Mouse (Mus musculus) urinary bladder, postnatal 10 days (tissue): ENCODE measurements around the gene Klrb1f.
"Not testable (repeated sequence)": the region's sequence is repeated elsewhere in the genome, so short reads cannot be mapped to it uniquely, and the experiment has no call there.

Experiments
- DNase-seq: peaks from one replicate; pipeline ENCODE4 v3.0.0; 2022; ENCODE audit warnings: low spot score

The Klrb1f gene

DNA sequence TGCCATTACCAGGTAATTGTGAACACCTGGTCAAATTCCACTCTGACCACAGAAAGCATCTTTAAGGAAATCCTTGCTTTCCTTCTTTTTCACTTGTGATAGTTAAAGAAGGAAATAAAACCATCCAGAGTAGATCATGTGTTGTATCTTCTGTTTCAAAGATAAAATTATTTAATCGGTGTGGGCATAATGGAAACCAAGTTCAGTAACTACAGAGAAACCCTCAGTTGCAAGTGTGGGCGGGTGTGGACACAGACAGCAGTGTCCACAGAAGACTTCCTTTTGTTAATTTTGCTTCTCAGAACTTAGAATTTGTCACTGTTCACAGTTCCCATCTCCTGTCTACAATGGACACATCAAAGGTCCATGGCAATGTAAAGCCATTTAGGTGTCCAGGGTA is at the start of gene Klrb1f:
TSS of gene Klrb1f (plus strand) at position 301 of the 400 bp plus-strand sequence.
- no peak for DNase-seq

DNA sequence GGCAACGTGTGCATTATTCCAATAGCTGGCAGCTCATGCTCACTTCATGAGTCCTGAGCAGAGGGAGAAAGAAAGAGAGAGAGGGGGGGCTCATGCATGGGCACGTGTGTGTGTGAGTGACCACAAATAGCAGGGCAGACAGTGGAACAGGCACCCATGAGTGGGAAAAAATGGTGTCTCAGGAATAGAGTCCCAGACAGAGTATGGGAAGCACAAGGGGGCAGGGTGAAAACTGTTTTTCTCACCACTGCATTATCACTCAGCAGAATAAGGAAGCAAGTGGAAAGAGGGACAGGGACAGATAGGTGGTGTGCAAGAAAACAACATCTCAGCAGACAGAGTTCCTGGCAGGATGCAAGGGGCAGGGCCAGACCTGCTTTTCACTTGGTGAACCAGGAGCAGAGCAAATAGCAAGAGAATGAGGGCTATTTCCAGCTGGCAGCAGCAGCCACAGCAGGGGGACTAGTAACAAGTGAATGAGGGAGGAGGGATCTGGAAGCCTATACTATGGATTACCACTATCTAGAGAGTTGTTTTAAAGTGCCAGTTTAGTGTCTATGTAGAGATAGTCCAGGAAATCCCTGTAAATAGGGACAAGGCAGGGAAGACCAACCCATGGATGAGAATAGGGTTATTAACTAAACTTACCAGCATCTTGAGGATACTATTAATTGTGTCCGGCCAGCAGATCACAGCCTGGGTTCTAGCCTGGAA is 49.5 kb upstream of the Klrb1f start:
- DNase-seq: no peak

DNA sequence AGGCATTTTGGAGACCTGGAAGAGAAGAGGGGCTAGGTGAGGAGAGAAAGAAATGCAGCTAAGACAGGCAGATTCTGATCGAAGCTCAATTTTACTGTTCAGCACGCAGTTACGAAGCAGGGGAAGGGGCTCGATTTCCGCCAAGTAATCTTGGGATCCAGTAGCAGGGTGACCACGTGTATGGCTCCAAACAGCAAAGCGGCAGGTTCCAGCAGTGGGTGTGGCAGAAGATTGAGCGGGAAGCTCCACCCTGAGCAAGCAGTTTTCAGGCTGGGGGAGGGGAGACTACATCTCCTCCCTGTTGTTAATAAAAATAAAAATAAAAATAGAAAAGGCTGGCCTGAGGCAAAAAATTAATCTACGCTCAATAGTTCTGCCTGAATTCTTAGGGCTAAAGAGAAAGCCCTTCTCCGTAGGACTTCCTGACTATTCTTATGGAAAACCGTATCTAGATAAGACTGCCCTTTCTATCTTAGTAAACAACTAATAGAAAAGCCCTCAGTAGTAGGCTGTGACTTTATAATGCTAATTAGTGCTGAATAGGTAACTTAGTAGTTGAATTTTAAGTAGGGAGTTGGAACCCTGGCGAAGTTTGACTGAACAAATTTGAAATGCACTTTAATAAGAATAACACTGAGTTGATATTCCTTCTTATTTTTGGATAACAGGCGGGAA is 48.8 kb upstream of the Klrb1f start:
- no peak for DNase-seq

DNA sequence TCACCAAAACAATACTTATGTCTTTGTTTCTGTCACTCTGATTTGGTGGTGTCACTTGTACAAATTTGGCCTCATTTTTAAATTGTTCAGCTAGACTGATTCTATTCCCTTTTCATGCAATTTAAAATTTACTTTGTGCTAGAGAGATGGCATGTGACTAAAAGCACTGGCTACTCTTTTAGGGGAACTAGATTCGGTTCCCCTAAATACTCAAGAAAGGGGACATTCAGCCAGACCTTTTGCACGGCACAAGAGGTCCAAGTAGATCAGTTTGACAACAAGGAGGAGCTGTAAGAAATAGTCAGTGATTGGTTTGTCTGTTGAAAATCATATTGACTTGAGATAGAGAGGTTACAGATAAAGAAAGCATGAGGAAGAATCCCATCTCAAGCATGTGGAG is 44.3 kb upstream of the Klrb1f start:
- no peak for DNase-seq

DNA sequence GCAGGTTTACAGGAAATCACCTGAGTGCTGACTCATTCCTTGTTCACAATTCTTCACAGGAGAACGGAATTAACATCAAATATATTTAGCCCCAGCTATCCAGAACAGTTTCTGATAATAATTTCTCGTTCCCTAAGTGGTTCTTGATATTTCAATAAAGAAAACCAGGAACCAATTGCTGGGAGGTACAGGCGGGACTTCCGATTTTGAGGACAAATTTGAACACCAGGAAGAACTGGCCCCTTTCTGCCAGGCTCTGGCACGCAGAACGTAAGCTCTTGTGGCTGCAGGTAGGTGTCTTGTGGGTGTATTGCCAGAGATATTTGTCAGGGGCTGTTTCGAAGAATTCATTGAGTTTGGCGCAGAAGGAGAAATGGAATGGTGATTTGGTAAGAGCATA is 37.1 kb upstream of the Klrb1f start:
- DNase-seq: no peak

DNA sequence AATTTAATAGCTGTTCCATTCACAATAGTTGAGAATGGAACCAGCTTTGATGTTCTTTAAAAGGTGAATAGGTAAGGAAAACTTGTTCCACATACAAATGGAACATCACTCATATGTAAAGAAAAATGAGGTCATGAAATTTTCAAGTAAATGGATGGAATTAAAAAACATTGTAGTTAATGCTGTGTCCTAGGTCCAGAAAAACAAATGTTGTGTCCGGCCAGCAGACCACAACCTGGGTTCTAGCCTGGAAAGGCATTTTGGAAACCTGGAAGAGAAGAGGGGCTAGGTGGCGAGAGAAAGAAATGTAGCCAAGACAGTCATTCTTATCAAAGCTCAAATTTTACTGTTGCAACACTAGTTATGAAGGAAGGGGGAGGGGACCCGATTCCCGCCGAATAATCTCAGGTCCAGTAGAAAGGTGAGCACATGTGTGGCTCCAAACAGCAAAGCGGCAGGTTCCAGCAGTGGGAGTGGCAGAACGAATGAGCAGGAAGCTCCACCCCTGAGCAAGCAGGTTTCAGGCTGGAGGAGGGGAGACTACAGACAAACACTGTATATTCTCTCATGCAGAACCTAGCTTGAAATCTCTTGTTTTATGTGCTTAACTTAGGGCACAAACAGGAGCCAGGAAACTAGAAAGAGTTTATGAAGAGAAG is 35.7 kb upstream of the Klrb1f start:
- not testable (repeated sequence) for DNase-seq

DNA sequence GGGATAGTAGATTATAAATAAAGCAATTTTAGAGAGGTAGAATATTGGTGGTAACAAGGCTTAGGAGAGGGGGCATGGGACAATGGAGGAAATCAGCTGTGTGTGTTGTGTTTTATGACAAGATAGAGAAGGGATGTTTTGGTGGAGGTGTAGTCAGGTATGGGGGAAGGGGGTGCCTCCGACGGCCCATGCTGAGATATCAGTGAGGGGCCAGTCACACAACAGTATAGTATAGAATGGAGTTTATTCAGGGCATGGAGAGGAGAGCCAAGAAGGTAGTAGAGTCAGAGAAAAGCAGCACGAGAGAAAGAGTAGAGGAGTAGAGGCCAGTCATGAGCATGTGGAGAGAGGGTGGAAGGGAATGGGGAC is 35.2 kb upstream of the Klrb1f start:
- no peak for DNase-seq

DNA sequence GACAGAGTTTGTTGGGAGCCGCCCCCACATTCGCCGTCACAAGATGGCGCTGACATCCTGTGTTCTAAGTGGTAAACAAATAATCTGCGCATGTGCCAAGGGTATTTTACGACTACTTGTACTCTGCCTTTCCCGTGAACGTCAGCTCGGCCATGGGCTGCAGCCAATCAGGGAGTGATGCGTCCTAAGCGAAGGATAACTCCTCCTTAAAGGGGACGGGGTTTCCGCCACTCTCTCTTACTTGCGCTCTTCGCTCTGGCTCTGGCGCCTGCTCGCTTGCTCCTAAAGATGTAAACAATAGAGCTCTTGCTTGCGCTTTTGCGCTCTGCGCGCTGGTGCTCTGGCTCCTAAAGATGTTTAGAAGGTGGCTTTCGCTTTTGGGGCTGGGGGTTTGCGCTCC is 33.7 kb upstream of the Klrb1f start:
- DNase-seq: not testable (repeated sequence)

DNA sequence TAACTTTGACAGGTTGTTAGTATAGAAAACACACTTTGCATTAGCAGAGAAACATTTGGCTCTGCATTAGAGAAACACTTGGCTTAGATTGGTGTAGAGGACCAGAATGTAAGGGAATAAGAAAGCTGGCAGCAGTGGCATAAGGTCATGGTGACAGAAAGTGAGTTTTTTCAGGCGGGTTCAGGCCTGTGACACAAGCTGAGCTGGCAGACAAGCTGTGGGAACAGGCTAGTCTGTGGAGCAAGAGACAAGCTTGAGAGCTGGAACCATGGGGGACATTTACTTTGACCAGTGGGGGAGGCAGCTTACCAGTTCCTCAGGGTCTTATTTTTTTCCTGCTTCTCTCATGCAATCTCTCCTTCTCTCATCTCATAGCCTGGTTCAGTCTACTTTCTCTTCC is 32.7 kb upstream of the Klrb1f start:
- no peak for DNase-seq

DNA sequence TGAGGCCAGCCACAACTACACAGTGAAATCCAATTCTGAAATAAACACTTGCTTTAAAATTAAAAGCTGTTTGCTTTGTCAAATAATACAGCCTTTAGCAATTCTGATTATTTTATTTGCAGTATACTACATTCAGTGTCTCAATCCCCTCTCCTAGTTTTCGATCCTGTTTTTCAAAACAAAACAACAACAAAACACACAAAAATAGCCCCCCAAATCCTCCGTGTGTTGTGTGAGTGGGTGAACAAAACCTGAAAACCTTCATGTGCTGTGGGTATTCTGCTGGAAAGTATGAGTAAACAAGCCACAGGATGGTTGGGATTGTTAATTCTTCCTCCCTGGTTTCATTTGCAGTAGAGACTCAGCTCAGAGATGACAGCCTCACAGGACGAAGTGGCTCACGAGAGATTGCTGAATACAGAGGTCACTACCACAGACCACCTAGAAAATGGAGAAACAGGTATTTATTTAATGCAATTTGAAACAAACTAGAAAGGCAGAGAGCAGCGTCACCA is 31.9 kb upstream of the Klrb1f start:
- no peak for DNase-seq

DNA sequence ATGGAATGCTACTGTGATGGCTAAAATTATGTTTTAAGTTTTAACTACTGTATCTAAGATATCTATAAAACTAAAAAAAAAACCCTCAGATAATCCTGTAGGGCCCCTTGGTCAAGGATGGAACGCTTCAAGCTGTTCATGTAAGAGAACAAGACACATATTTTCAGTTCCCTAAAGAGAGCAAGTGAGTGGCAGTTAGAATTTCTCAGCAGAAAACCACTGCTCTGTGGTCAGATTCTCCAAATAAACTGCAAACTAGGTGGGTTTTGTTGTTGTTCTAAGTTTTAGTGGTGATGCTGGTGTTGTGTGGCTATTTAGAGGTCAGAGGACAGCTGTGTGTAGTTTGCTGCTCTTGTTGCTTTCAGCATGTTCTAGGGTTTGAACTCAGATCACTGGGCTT is 31.3 kb upstream of the Klrb1f start:
- DNase-seq: no peak

DNA sequence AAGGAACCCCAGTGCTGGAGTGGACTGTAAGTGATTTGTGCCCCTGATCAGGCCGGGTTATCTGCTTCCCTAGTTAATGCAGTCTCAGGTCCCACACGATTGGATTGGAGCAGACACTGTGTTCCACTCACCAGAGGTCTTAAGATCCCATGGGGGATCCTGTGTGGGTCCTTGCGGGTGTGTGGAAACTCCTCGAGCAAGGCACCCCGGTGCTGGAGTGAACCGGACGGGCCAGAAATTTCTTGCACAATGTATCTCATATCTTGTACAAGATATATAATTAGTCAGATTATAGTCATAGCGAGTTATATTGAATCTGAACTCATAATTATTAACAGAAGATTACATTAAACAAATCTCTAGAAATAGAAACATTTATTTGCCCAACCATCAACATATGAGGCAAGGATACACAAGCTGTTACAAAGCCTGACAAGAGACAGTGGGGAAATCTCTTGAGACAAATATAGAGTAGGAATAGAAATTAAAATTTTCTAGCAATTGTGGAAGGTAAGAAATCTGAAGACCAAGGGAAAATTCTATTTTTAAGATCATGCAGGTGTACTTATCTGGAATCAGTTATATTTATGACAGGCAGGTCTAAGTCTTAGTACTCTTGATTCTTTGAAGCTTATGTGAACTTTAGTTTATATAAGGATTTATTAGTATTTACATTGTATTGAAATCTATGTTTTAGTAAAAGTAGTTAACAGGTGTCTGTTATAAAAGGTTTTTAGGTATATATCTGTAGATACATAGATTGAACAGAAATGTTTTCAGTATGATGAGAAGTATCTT is 18.1 kb upstream of the Klrb1f start:
- DNase-seq: no peak

DNA sequence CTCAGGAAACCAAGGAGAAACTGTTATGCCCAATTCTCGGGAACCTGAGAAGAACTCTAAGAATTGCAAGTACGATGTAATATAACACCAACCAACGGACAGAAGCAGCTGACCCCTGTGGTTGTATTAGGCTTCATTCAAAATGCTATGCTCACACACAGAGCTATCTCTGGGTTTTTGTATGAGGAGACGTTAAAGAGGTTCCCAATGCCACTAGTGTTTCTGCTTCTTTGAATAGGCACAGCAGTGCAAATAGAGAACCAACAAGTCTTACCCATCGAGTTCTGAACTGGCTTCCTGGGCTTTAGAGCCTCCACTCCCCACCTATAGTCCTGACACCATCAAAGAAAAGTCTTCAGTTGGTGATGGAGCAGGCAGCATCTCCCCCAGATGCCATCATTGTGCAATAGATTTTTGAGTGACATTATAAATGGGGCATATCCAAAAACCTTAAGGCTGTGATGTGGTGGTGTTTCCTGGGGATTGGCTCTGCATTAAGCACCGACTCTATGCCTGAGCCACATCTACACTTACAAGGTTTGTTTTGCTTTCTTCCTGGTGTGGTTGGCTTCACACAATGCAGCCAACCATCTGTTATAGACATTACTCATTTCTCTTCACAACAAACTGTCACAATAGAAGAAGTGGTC is 15.4 kb upstream of the Klrb1f start:
- DNase-seq: no peak

DNA sequence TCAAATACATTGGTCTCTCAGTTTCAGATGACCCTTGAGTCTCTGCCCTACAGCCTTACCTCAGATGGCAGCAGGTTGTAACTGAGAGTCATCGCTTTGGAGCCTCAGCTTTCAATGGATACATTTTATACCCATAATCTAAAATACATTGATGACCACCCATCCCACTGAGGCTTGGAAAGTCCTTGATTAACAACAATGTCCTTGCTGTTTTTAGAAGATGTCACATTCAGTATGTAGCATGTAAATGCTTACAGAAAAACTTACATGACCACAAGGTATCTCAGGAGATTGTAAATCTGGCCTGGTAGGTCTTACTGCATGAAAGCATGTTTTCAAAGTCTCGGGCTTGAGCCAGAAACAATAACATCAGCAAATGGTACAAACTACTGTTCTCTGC is 14.7 kb upstream of the Klrb1f start:
- DNase-seq: no peak

DNA sequence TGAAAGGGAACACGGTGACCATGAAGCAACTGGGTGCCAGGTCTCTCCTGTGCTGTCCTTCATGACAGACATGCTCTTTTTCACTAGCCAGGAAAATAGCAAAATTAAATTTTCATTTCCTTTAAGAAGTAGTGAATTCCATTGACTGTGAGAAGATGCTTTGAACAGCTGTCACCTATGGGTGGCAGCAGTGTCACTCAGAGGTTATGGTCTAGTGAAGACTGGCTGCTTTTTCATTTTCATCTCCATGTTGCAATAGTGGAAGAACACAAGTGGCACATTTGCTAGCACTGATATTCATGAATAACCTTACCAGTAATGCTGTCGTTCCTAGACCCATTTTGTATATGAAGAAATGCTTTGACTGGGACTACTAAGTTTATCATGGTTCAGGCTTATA is 12.3 kb upstream of the Klrb1f start:
- DNase-seq: no peak

DNA sequence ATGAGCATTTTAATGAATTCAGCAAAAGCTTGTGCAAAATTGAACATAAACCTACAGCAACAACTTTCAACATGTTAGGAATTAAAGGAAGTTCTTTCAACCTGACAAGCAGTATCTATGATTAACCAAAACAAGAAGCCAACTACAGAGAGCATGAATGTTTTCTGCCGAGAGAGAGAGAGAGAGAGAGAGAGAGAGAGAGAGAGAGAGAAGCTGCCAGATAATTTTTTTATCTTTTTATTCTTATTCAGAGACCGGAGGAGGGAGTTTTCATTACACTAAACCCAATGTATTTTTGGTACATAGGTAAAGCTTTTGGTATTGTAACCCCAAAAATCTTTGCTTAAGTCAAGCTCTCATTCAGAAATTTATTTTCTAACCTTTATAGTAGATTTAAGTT is 10.7 kb upstream of the Klrb1f start:
- DNase-seq: no peak

DNA sequence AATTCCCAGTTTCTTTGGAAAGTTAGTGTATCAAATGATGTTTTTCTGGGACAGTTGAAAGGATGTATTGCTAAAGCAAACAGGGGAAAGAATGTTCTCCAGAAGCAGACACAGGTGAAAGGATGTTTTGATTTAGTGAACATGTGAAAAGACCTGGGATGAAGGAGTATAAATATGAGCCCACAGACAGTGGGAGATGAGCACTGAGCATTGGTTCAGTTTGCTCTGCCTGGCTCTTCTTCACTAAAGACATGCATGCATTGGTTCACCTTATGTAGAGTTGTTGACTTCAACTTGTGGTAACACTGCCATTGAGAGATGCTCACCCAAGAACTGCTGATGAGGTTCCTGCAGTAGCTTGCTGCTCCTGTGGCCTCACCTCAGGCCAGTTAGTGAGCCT is 9.4 kb upstream of the Klrb1f start:
- no peak for DNase-seq

DNA sequence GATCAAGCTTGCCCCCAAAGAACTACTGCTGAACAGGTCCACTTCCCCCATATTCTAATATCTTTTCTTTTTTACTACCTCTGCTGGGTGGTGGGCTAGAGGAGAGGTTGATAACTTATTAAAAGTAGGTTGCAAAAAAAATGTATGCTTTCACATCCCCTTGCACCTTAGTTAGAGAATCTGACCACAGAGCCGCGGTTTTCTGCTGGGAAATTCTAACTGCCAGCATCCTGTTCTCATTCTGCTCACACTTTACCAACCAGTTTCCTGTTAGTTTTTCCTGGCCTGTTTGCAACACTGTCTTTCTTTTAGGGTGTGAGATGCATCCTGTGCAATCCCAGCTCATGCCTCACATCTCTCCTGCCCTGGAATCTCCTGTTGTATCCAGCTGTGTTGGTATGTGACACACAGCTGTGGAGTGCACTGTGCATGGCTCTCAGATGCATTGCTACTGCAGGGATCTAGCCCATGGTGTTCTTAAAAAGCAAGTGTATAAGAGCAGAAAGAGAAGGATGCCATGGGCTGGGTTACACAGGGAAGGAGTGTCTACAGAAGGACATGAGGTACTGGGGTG is 8.7 kb upstream of the Klrb1f start:
- DNase-seq: no peak

DNA sequence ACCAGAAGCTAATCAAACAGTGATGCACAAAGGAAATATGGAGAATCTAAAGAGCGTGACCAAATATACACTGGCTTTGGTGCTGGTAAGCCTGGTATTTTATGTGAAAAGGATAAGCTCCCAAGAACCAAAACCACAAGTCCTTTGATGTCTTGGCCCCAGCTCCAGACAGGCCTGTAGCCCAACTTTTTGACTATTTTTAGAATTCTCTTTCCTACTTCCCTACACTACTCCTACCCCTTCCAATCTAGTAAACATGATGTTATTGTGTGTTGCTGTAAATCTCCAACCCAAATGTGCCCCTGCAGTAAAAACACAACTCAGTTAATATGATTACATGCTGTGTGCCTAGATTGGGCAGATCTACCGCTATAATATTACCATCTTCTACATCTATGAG is 4.2 kb upstream of the Klrb1f start:
- DNase-seq: no peak

DNA sequence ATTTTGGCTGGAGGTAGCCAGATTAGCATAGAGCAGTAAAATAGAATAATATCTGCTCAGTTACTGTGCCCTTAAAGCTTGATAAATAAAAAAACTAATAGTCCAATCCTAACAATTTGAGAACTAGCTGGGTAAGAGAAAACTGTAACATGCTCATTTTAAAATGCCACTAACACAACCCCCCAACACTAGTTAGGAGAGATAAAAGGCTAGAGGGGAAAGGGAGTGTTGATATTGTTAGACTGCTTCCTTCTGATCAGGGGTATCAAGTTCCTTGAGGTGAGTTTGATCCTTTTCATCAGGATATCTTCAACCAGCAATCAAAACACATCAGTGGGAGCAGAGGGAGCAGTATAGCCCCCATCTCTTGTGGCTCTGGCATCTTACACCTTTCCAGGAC is 3.2 kb upstream of the Klrb1f start:
- no peak for DNase-seq

DNA sequence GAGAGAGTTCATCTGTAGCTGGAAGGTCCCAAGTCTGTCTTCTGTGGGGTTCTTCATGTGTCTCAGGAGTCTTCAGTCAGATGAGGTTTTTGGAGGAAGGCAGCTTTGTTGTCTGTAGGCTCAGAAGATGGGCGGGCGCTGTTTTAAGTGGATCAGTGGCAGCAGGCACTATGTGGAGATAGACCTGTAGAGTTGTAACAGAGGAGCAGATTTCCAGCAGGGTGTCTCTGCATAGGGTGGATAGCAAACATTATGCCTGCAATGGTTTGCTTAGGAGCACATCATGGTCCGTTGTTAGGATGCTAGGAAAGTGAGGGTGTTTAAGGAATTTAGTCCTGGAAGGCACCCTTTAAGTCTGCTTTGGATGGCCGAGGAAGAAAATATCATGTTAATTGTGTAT is 2.7 kb downstream of the Klrb1f start:
- DNase-seq: no peak
